Comparison of ENCODE assay signal across 22 mouse cellular contexts in genomic region chr7:134099010-134099409, GRCm38 (mm10).
A peak's percentile ranks its signal among the peaks of the same experiment; 100 is the strongest.
DNase-seq lines count a peak whose midpoint lies in the region; ATAC-seq and TF ChIP-seq lines count a peak whose summit lies in the region.
"Had no signal": no experiment of that assay in that cellular context is flagged by ENCODE, and none has a peak within 500 bp of the region (broad histone marks: within the 10 kb centered on the region; RNA-seq: fewer than 3 reads in every experiment).

No protein-coding gene starts in this region.

- 60% methylated on average over 4 of the region's 4 CpGs for WGBS in hindbrain, embryonic 14.5 days
- WGBS in hindbrain, embryonic 13.5 days = 47% methylated on average over 4 of the region's 4 CpGs
- WGBS in lung, adult 2 months = 40% methylated on average over 4 of the region's 4 CpGs

- no peaks in the 10 kb centered on the region for H3K9me3 ChIP-seq in hindbrain, embryonic 14.5 days (ENCODE audit: control insufficient read depth, low read length)
- H3K9me3 ChIP-seq in hindbrain, embryonic 13.5 days = no peaks in the 10 kb centered on the region
- H3K9me3 ChIP-seq: forebrain, embryonic 12.5 days; limb, embryonic 13.5 days; liver, embryonic 12.5 days; neural tube, embryonic 15.5 days had no signal

- H3K4me2 ChIP-seq in hindbrain, embryonic 14.5 days (replicated peaks) = no peak overlapping the region
- H3K4me2 ChIP-seq in hindbrain, embryonic 13.5 days = no peak overlapping the region
- H3K4me2 ChIP-seq: forebrain, embryonic 12.5 days; limb, embryonic 13.5 days; liver, embryonic 12.5 days; neural tube, embryonic 15.5 days had no signal

- no peaks in the 10 kb centered on the region for H3K27me3 ChIP-seq in hindbrain, embryonic 14.5 days (ENCODE audit: control insufficient read depth, insufficient read depth, low read length)
- no peaks in the 10 kb centered on the region for H3K27me3 ChIP-seq in hindbrain, embryonic 13.5 days
- H3K27me3 ChIP-seq: forebrain, embryonic 12.5 days; limb, embryonic 13.5 days; liver, embryonic 12.5 days; neural tube, embryonic 15.5 days had no signal

- TF ChIP-seq POLR2A in lung, adult 2 months (IDR thresholded peaks at IDR 0.05; ENCODE audit: borderline replicate concordance, extremely low read depth, low read depth, low read length) = no peak
- TF ChIP-seq POLR2A in brain, embryonic 14.5 days (IDR thresholded peaks at IDR 0.05; ENCODE audit: borderline replicate concordance, extremely low read depth, insufficient read depth, insufficient read length, poor library complexity, severe bottlenecking) = no peak

- peaks cover 6% of the 10 kb centered on the region; the same call in 1 of the 2 replicates for H3K4me1 ChIP-seq in hindbrain, embryonic 14.5 days (replicated peaks; ENCODE audit: control insufficient read depth, insufficient read depth, low read length)
- H3K4me1 ChIP-seq in hindbrain, embryonic 13.5 days (replicated peaks) = peaks cover 2% of the 10 kb centered on the region; the same call in 1 of the 2 replicates
- H3K4me1 ChIP-seq in lung, adult 2 months (ENCODE audit: control insufficient read depth, insufficient read depth, low read length) = no peaks in the 10 kb centered on the region
- H3K4me1 ChIP-seq: forebrain, embryonic 12.5 days; liver, embryonic 12.5 days had no signal

- no peaks in the 10 kb centered on the region for H3K36me3 ChIP-seq in hindbrain, embryonic 14.5 days (replicated peaks; ENCODE audit: control insufficient read depth, insufficient read depth)
- no peaks in the 10 kb centered on the region for H3K36me3 ChIP-seq in hindbrain, embryonic 13.5 days
- H3K36me3 ChIP-seq: forebrain, embryonic 12.5 days; limb, embryonic 13.5 days; liver, embryonic 12.5 days; neural tube, embryonic 15.5 days had no signal

- no peak overlapping the region for H3K4me3 ChIP-seq in hindbrain, embryonic 14.5 days (replicated peaks; ENCODE audit: low read length)
- no peak overlapping the region for H3K4me3 ChIP-seq in hindbrain, embryonic 13.5 days
- no peak overlapping the region for H3K4me3 ChIP-seq in lung, adult 2 months (replicated peaks; ENCODE audit: extremely low read depth, low read depth, low read length)
- H3K4me3 ChIP-seq: forebrain, embryonic 12.5 days; limb, embryonic 13.5 days; liver, embryonic 12.5 days; neural tube, embryonic 15.5 days had no signal

- TF ChIP-seq CTCF in lung, adult 2 months (IDR thresholded peaks at IDR 0.05; ENCODE audit: insufficient read depth, low read length) = no peak
- no peak for TF ChIP-seq CTCF in brain, embryonic 14.5 days (IDR thresholded peaks at IDR 0.05; ENCODE audit: borderline replicate concordance, extremely low read depth, insufficient read depth, insufficient read length)

- peak overlapping the region; percentile 32; the same call in 1 of the 2 replicates for H3K27ac ChIP-seq in hindbrain, embryonic 14.5 days
- no peak overlapping the region for H3K27ac ChIP-seq in hindbrain, embryonic 13.5 days
- H3K27ac ChIP-seq: forebrain, embryonic 12.5 days; limb, embryonic 13.5 days; liver, embryonic 12.5 days; neural tube, embryonic 15.5 days had no signal

- no peak for ATAC-seq in hindbrain, embryonic 14.5 days (ENCODE audit: low FRiP score)
- ATAC-seq in hindbrain, embryonic 13.5 days (ENCODE audit: low FRiP score) = no peak
- ATAC-seq: CD4-positive, CD25-positive, alpha-beta regulatory T cell, adult 4 months; inflammation-experienced regulatory T-cells, adult 6 months; liver, embryonic 12.5 days; lung, postnatal 0 days had no signal

- no peak for DNase-seq in hindbrain, embryonic 14.5 days (ENCODE audit: low spot score)
- DNase-seq in kidney, postnatal 14 days = peak; percentile 24
- DNase-seq in kidney, adult 9 months = no peak
- peak; percentile 21 for DNase-seq in lung, postnatal 10 days
- DNase-seq in lung, adult 2 months = no peak
- peak; percentile 45 for DNase-seq in brain, embryonic 14.5 days (ENCODE audit: low read depth)
- DNase-seq in layer of hippocampus, adult 9-11 months = no peak
- DNase-seq: adrenal gland, postnatal 25 days; cerebellum, adult 9-10 months; gastrocnemius, postnatal 36 days; kidney, adult 2 months; right cerebral cortex, adult 18-20 months; thymus, adult 18-20 months; thymus, postnatal 36 days had no signal

- H3K9ac ChIP-seq in hindbrain, embryonic 14.5 days = no peak overlapping the region
- H3K9ac ChIP-seq in hindbrain, embryonic 13.5 days = no peak overlapping the region
- H3K9ac ChIP-seq: forebrain, embryonic 12.5 days; limb, embryonic 13.5 days; liver, embryonic 12.5 days; neural tube, embryonic 15.5 days had no signal

Comparison
In these comparisons a context has a peak if more than half of its experiments do, and no peak if none do; other contexts are left out.
1. DNase-seq: peak in kidney, postnatal 14 days (single experiment), lung, postnatal 10 days (single experiment) and brain, embryonic 14.5 days (single experiment); none in hindbrain, embryonic 14.5 days (single experiment), kidney, adult 9 months (single experiment), lung, adult 2 months (single experiment) and layer of hippocampus, adult 9-11 months (single experiment).